Mouse (Mus musculus): Measurements from ENCODE around the gene Chrm3. TPM values are rescaled to one million over a fixed set of nuclear protein-coding genes. Genes with fewer than 3 reads are reported as not detected.
A peak's percentile ranks its signal among the peaks of the same experiment; 100 is the strongest.

Chrm3 gene
- total RNA-seq, 1 experiment from 2014 or later = 3.9 TPM

GRCm38 (mm10) chr13:9890460-9890859 lies 470.2 kb downstream of the Chrm3 start:
- no peak for DNase-seq

GRCm38 (mm10) chr13:9889954-9890353 lies 470.7 kb downstream of the Chrm3 start:
- no peak for DNase-seq

GRCm38 (mm10) chr13:9888284-9888683 lies 472.4 kb downstream of the Chrm3 start:
- no peak for DNase-seq

- no peak for DNase-seq
These were observed 473.4 kb downstream of the Chrm3 start for GRCm38 (mm10) chr13:9887261-9887660.

- peak; percentile 12 for DNase-seq
These were observed 474.0 kb downstream of the Chrm3 start for GRCm38 (mm10) chr13:9886465-9887135.

- peak; percentile 74 for DNase-seq
These were observed 478.0 kb downstream of the Chrm3 start for GRCm38 (mm10) chr13:9882362-9883282.

GRCm38 (mm10) chr13:9881930-9882329 lies 478.7 kb downstream of the Chrm3 start:
- DNase-seq = no peak

GRCm38 (mm10) chr13:9880401-9880800 lies 480.2 kb downstream of the Chrm3 start:
- DNase-seq = no peak

GRCm38 (mm10) chr13:9878596-9879010 lies 482.0 kb downstream of the Chrm3 start:
- peak; percentile 17 for DNase-seq

- DNase-seq = no peak
These were observed 487.3 kb downstream of the Chrm3 start for GRCm38 (mm10) chr13:9873377-9873776.

- no peak for DNase-seq
These were observed 494.5 kb downstream of the Chrm3 start for GRCm38 (mm10) chr13:9866161-9866560.

- DNase-seq = no peak
These were observed 513.1 kb downstream of the Chrm3 start for GRCm38 (mm10) chr13:9847515-9847914.

GRCm38 (mm10) chr13:9846543-9847434 lies 513.9 kb downstream of the Chrm3 start:
- peak; percentile 75 for DNase-seq

- DNase-seq = peak; percentile 82
These were observed 526.4 kb downstream of the Chrm3 start for GRCm38 (mm10) chr13:9834146-9834679.

GRCm38 (mm10) chr13:9826227-9826626 lies 534.4 kb downstream of the Chrm3 start:
- peak; percentile 61 for DNase-seq

Small RNA genes lying within 50 kb of the gene (microRNA-seq; reads per million reads assigned to microRNA genes)
- 0 to 0.43 reads per million in 2 experiments for gene Gm24187

Measured in adrenal gland, postnatal 14 days (tissue).